Comparison of ENCODE assay signal across 19 mouse cellular contexts in genomic region chr7:52668341-52668740, GRCm38 (mm10).
DNase-seq lines count a peak whose midpoint lies in the region; ATAC-seq and TF ChIP-seq lines count a peak whose summit lies in the region.
"Had no signal": no experiment of that assay in that cellular context is flagged by ENCODE, and none has a peak within 500 bp of the region (broad histone marks: within the 10 kb centered on the region; RNA-seq: fewer than 3 reads in every experiment).

No protein-coding gene starts in this region.

- H3K4me3 ChIP-seq in forebrain, embryonic 13.5 days: no peak overlapping the region
- H3K4me3 ChIP-seq in forebrain, embryonic 12.5 days (replicated peaks): no peak overlapping the region
- no peak overlapping the region for H3K4me3 ChIP-seq in kidney, postnatal 0 days (replicated peaks; ENCODE audit: low read depth, low read length)
- H3K4me3 ChIP-seq in forebrain, embryonic 16.5 days (replicated peaks; ENCODE audit: low read length): no peak overlapping the region
- H3K4me3 ChIP-seq: embryonic facial prominence, embryonic 13.5 days; heart, embryonic 12.5 days; hindbrain, embryonic 10.5 days; hindbrain, embryonic 15.5 days had no signal

- no peak overlapping the region for H3K9ac ChIP-seq in forebrain, embryonic 13.5 days
- H3K9ac ChIP-seq in forebrain, embryonic 12.5 days: no peak overlapping the region
- no peak overlapping the region for H3K9ac ChIP-seq in kidney, postnatal 0 days (ENCODE audit: low read depth, low read length)
- no peak overlapping the region for H3K9ac ChIP-seq in forebrain, embryonic 16.5 days (replicated peaks; ENCODE audit: low read depth, low read length)
- H3K9ac ChIP-seq: embryonic facial prominence, embryonic 13.5 days; heart, embryonic 12.5 days; hindbrain, embryonic 15.5 days had no signal

- no peak overlapping the region for H3K4me2 ChIP-seq in forebrain, embryonic 13.5 days
- H3K4me2 ChIP-seq in forebrain, embryonic 12.5 days: no peak overlapping the region
- H3K4me2 ChIP-seq in kidney, postnatal 0 days (ENCODE audit: low read length): no peak overlapping the region
- no peak overlapping the region for H3K4me2 ChIP-seq in forebrain, embryonic 16.5 days (ENCODE audit: low read length)
- H3K4me2 ChIP-seq: embryonic facial prominence, embryonic 13.5 days; heart, embryonic 12.5 days; hindbrain, embryonic 15.5 days had no signal

- ATAC-seq in forebrain, embryonic 13.5 days: peak; percentile 41; the same call in 1 of the 2 replicates
- no peak for ATAC-seq in forebrain, embryonic 12.5 days (ENCODE audit: low FRiP score)
- ATAC-seq in kidney, postnatal 0 days (replicated peaks; ENCODE audit: low FRiP score, low read depth): no peak
- ATAC-seq in forebrain, embryonic 16.5 days: peak; percentile 69
- ATAC-seq: inflammation-experienced regulatory T-cells, adult 6 months had no signal

- H3K27ac ChIP-seq in forebrain, embryonic 13.5 days: no peak overlapping the region
- H3K27ac ChIP-seq in forebrain, embryonic 12.5 days: no peak overlapping the region
- no peak overlapping the region for H3K27ac ChIP-seq in kidney, postnatal 0 days
- no peak overlapping the region for H3K27ac ChIP-seq in forebrain, embryonic 16.5 days (ENCODE audit: low read length)
- H3K27ac ChIP-seq: embryonic facial prominence, embryonic 13.5 days; hindbrain, embryonic 10.5 days; hindbrain, embryonic 15.5 days had no signal

- H3K4me1 ChIP-seq in forebrain, embryonic 13.5 days: no peaks in the 10 kb centered on the region
- H3K4me1 ChIP-seq in forebrain, embryonic 12.5 days: no peaks in the 10 kb centered on the region
- H3K4me1 ChIP-seq in kidney, postnatal 0 days (replicated peaks; ENCODE audit: insufficient read depth, low read length): no peaks in the 10 kb centered on the region
- no peaks in the 10 kb centered on the region for H3K4me1 ChIP-seq in forebrain, embryonic 16.5 days (replicated peaks; ENCODE audit: control insufficient read depth, insufficient read depth, low read length)
- H3K4me1 ChIP-seq: embryonic facial prominence, embryonic 13.5 days; heart, embryonic 12.5 days; hindbrain, embryonic 10.5 days; hindbrain, embryonic 15.5 days had no signal

- no peak for TF ChIP-seq POLR2A in brain, embryonic 14.5 days (IDR thresholded peaks at IDR 0.05; ENCODE audit: borderline replicate concordance, extremely low read depth, insufficient read depth, insufficient read length, poor library complexity, severe bottlenecking)

- WGBS in forebrain, embryonic 13.5 days: 81% methylated on average over 1 of the region's 1 CpGs
- WGBS in forebrain, embryonic 12.5 days: 94% methylated on average over 1 of the region's 1 CpGs
- WGBS in kidney, postnatal 0 days: 60% methylated on average over 1 of the region's 1 CpGs
- 57% methylated on average over 1 of the region's 1 CpGs for WGBS in forebrain, embryonic 16.5 days

- intact Hi-C loops in gastrocnemius, postnatal 14 days (cut with DNase I; ENCODE audit: low total_unique reads): no loop called here

- no peaks in the 10 kb centered on the region for H3K27me3 ChIP-seq in forebrain, embryonic 13.5 days
- no peaks in the 10 kb centered on the region for H3K27me3 ChIP-seq in forebrain, embryonic 12.5 days
- no peaks in the 10 kb centered on the region for H3K27me3 ChIP-seq in kidney, postnatal 0 days (ENCODE audit: insufficient read depth, low read length)
- H3K27me3 ChIP-seq in forebrain, embryonic 16.5 days (replicated peaks; ENCODE audit: control insufficient read depth, insufficient read depth, low read length): no peaks in the 10 kb centered on the region
- H3K27me3 ChIP-seq: embryonic facial prominence, embryonic 13.5 days; heart, embryonic 12.5 days; hindbrain, embryonic 15.5 days had no signal

- peak; percentile 16 for DNase-seq in kidney, postnatal 0 days (ENCODE audit: low spot score)
- DNase-seq in kidney, postnatal 14 days: no peak
- DNase-seq in brain, embryonic 14.5 days (ENCODE audit: low read depth): peak; percentile 78
- DNase-seq in ovary, adult 18-20 months (ENCODE audit: low spot score): no peak
- no peak for DNase-seq in gastrocnemius, postnatal 14 days
- DNase-seq: adrenal gland, adult 2 months; adrenal gland, postnatal 25 days; cerebellum, adult 18-20 months; cerebellum, postnatal 25 days; gastrocnemius, postnatal 25 days; kidney, adult 11 months had no signal

- H3K36me3 ChIP-seq in forebrain, embryonic 13.5 days (ENCODE audit: poor library complexity, severe bottlenecking): no peaks in the 10 kb centered on the region
- H3K36me3 ChIP-seq in forebrain, embryonic 12.5 days (replicated peaks): no peaks in the 10 kb centered on the region
- H3K36me3 ChIP-seq in kidney, postnatal 0 days (ENCODE audit: insufficient read depth, low read length): no peaks in the 10 kb centered on the region
- no peaks in the 10 kb centered on the region for H3K36me3 ChIP-seq in forebrain, embryonic 16.5 days (ENCODE audit: control insufficient read depth, insufficient read depth)
- H3K36me3 ChIP-seq: embryonic facial prominence, embryonic 13.5 days; heart, embryonic 12.5 days; hindbrain, embryonic 10.5 days; hindbrain, embryonic 15.5 days had no signal

- H3K9me3 ChIP-seq in forebrain, embryonic 13.5 days (replicated peaks): no peaks in the 10 kb centered on the region
- H3K9me3 ChIP-seq in forebrain, embryonic 12.5 days: no peaks in the 10 kb centered on the region
- H3K9me3 ChIP-seq in kidney, postnatal 0 days (replicated peaks; ENCODE audit: low read length): no peaks in the 10 kb centered on the region
- H3K9me3 ChIP-seq in forebrain, embryonic 16.5 days (ENCODE audit: control insufficient read depth, low read length): 0 out of 2 replicates have a peak, but pooled peaks cover 3% of the 10 kb centered on the region
- H3K9me3 ChIP-seq: embryonic facial prominence, embryonic 13.5 days; heart, embryonic 12.5 days; hindbrain, embryonic 10.5 days; hindbrain, embryonic 15.5 days had no signal

- TF ChIP-seq CTCF in kidney, postnatal 0 days (IDR thresholded peaks at IDR 0.05; ENCODE audit: low read depth): no peak
- no peak for TF ChIP-seq CTCF in brain, embryonic 14.5 days (IDR thresholded peaks at IDR 0.05; ENCODE audit: borderline replicate concordance, extremely low read depth, insufficient read depth, insufficient read length)

Comparison
In these comparisons a context has a peak if more than half of its experiments do, and no peak if none do; other contexts are left out.
1. ATAC-seq: peak in forebrain, embryonic 13.5 days (single experiment) and forebrain, embryonic 16.5 days (single experiment); none in forebrain, embryonic 12.5 days (single experiment) and kidney, postnatal 0 days (single experiment).
2. DNase-seq: peak in kidney, postnatal 0 days (single experiment) and brain, embryonic 14.5 days (single experiment); none in kidney, postnatal 14 days (single experiment), ovary, adult 18-20 months (single experiment) and gastrocnemius, postnatal 14 days (single experiment).